Mouse (Mus musculus): Measurements from ENCODE around the gene Zp1. TPM values are rescaled to one million over a fixed set of nuclear protein-coding genes. Genes with fewer than 3 reads are reported as not detected.

Gene Zp1
- polyA plus RNA-seq, 1 experiment, result not detected

DNA sequence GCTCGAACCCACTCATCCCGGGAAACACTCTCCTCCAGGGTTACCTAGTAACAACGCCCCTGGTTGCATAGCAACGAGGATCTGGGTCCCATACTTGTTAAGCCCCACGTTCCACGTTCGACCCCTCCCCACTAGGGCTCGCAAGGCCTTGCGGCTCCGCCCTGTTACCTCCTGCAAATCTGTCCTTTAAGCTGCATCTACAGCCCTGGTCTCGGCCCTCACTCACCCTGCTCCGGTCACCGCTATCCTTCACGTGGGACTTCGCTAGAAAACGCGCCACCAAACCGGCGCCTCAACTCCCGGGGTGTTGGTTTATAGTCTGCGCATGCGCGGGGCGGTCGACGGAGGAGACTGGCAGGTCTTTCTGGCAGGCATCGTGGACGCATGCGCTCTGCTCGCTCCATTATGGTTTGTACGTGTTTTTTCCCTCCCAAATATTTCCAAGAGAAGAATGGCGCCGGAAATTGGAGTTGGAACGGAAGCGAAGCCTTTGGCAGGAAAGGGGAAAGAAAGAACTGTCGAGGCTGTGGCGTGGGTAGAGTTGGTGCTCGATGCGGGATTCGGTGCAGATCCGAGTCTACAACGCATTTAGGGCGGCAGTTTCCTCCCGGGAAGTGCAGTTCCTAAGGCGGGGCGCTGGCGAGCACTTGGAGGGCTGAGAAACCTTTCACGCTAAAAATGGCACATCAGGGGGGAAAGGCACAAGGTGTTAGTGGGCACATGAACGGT lies 38.8 kb downstream of the Zp1 start, which contains the start of gene Tmem109:
Gene Tmem109 (minus strand): TSS at position 576 of the 729 bp plus-strand sequence.
- Histone ChIP-seq H3K36me3 (replicated peaks; ENCODE audit: low read length) (no peaks in the 10 kb centered on the region), H3K4me1 (peaks cover 27% of the 10 kb centered on the region), H3K9me3 (peaks cover 19% of the 10 kb centered on the region), H3K27me3 (replicated peaks) (peaks cover 18% of the 10 kb centered on the region), H3K4me3 (replicated peaks) (peak within 1 kb of the TSS; percentile 92)
- TF ChIP-seq GATA1 (IDR thresholded peaks at IDR 0.05; ENCODE audit: borderline replicate concordance, low read length) (no peak), FLI1 (IDR thresholded peaks at IDR 0.05; ENCODE audit: low read length) (no peak)

DNA sequence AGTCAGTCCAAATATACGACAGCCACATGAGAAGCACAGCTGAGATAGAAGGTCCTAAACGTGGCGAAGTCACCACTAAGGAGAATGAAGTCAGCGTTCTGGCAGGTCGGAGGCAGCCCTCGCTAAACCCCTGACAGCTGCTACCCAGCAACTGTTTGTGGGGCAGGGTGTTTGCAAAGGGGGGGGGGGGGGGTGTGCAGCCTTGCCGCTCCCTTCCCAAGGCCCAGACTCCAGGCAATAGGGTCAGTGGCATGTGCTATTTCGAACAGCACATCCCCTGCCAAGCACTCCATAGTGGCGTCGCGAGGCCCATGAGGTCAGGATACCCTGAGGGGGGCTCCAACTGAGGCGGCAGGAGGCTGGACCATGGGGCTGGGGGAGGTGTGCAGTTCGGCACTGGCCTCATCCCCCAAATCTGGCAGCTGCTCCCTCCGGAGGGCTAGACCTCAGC lies 39.4 kb downstream of the Zp1 start:
- Histone ChIP-seq H3K9me3 (peaks cover 13% of the 10 kb centered on the region), H3K27me3 (replicated peaks) (peaks cover 19% of the 10 kb centered on the region), H3K36me3 (replicated peaks; ENCODE audit: low read length) (no peaks in the 10 kb centered on the region), H3K4me3 (replicated peaks) (peak overlapping the region; percentile 92), H3K4me1 (peaks cover 27% of the 10 kb centered on the region)
- TF ChIP-seq GATA1 (IDR thresholded peaks at IDR 0.05; ENCODE audit: borderline replicate concordance, low read length), result no peak

DNA sequence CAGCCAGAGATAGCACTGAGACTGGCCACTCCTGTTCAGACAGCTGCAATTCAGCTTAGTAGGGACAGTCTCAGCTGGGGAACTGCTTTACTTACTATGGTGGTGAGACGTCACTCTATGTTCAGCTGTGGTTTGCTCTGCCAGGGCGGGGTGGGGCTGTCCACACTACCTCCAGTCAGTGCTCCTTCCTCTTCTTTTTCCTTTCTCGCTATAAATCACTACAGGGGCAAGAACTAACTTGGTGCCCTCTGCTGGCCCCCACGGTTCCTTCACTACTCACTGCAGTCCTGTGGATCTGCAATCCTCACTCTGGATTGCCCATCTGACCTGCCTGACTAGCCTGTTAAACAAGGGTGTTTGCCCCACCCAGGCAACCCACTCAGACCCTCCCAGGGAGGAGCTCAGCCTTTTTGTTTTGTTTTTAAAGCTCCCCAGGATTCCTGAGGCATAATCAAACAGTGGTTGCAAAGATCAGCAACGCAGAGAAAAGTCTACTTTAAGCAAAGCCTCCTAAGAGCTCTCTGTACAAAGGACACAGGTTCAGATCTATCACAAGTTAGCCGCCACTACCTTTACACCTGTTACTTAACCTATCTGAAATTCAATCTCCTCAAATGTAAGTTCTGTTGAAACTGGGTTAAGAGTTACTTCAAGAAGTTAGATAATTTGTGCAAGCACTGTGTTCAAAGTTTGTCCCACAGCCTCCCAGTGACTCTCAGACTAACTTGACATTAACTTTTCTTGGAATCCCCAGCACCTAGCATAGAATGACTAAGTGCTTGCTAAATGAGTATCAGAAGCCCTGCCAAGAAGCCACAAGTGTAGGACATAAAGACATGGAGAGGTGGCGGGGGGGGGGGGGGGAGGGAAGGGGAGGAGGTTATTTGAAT lies 40.1 kb downstream of the Zp1 start:
- H3K36me3 ChIP-seq (replicated peaks; ENCODE audit: low read length), result no peaks in the 10 kb centered on the region
- no peak for TF ChIP-seq FLI1 (IDR thresholded peaks at IDR 0.05; ENCODE audit: low read length)
- no peak for TF ChIP-seq GATA1 (IDR thresholded peaks at IDR 0.05; ENCODE audit: borderline replicate concordance, low read length)
- peak overlapping the region; percentile 92 for H3K4me3 ChIP-seq (replicated peaks)
- H3K4me1 ChIP-seq, result peaks cover 27% of the 10 kb centered on the region
- H3K27me3 ChIP-seq (replicated peaks), result peaks cover 25% of the 10 kb centered on the region
- peaks cover 8% of the 10 kb centered on the region for H3K9me3 ChIP-seq

DNA sequence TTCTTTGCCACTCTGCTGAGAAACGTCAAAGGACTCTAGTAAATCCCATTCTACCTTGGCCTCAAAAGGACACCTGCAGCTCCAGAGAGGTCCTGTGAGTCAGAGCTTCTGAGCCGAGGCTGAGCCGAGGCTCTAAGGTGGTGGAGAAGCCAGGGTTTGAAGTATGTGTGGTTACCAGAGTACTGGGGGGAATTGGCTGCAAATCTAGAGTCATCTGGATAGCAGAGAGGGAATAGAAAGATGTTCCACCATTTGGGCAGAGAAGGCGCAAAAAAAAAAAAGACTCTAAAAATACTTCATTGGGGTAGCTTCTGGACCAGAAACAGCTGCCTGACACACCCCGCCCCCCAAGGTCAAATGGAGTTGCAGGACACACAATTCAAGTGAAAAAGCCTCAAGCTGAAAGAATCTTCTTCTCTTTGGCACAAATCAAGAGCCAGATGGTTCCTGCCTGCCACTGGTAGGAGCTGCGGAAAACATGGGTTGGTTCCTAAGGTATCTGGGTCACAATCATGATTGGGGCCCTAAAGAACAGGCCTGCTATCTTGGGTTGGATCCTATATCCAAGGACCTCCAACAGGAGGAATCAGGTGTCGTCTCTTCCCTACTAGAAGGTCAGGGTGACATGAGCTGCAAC lies 42.1 kb downstream of the Zp1 start:
- Histone ChIP-seq H3K4me1 (peaks cover 27% of the 10 kb centered on the region), H3K36me3 (replicated peaks; ENCODE audit: low read length) (peaks cover 9% of the 10 kb centered on the region), H3K9me3 (no peaks in the 10 kb centered on the region), H3K27me3 (replicated peaks) (peaks cover 34% of the 10 kb centered on the region), H3K4me3 (replicated peaks) (no peak overlapping the region)
- TF ChIP-seq FLI1 (IDR thresholded peaks at IDR 0.05; ENCODE audit: low read length) (no peak), GATA1 (IDR thresholded peaks at IDR 0.05; ENCODE audit: borderline replicate concordance, low read length) (no peak)

DNA sequence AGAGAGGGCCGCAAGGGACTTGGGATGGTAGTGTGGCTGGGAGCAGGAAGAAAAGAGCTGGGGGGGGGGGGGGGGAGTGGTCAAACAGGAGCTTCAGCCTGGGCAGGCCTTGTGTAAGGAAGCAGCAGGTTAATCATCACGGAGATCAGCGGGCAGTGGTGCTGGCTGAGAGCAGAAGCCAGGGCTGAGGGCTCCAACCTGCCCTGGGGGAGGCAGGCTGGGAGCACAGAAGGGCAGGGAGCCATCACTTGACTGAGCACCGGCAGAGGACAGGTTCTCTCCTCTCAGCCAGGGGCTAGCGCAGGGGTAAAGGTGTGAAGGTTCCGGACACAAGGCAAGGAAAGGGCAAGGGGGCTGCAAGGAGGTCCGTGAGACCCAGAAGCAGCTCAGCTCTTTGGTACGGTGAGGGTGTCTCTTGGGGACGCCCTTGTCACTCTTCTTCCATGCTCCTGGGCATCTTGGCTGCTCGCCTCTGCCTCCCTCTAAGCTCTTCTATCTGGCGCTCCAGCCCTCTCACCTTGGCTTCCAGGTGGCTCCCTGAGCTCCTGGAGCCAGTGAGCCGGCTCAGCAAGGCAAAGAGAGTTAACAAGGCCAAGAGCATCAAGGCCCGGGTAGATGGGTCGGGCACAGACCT lies 49.0 kb downstream of the Zp1 start:
- no peaks in the 10 kb centered on the region for H3K9me3 ChIP-seq
- no peak overlapping the region for H3K4me3 ChIP-seq (replicated peaks)
- H3K4me1 ChIP-seq, result peaks cover 16% of the 10 kb centered on the region
- TF ChIP-seq GATA1 (IDR thresholded peaks at IDR 0.05; ENCODE audit: borderline replicate concordance, low read length) (no peak), FLI1 (IDR thresholded peaks at IDR 0.05; ENCODE audit: low read length) (no peak)
- peaks cover 75% of the 10 kb centered on the region for H3K27me3 ChIP-seq (replicated peaks)
- peaks cover 31% of the 10 kb centered on the region for H3K36me3 ChIP-seq (replicated peaks; ENCODE audit: low read length)

DNA sequence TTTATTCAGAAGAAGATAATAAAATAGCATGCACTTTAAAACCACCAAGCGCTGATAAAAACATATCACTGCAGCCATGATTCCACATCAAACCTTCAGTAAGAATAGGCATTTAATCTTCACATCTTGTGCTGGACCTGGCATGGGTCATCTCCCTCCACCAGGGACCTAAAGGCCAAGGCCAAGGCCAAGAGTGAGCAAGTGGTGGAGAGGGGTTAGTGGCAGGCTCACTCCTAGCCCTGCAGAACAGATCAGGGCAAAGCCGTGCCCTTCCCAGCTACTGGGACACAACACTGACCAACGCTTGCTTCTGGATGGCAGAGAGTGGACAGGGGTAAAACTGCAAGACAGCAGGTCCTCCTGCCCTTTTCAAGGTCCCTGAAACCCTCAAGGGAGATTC lies 49.8 kb downstream of the Zp1 start:
- Histone ChIP-seq H3K36me3 (replicated peaks; ENCODE audit: low read length) (peaks cover 31% of the 10 kb centered on the region), H3K4me3 (replicated peaks) (no peak overlapping the region), H3K9me3 (peaks cover under 1% of the 10 kb centered on the region; the same call in 1 of the 2 replicates), H3K27me3 (replicated peaks) (peaks cover 76% of the 10 kb centered on the region), H3K4me1 (peaks cover 16% of the 10 kb centered on the region)
- TF ChIP-seq GATA1 (IDR thresholded peaks at IDR 0.05; ENCODE audit: borderline replicate concordance, low read length) (no peak), FLI1 (IDR thresholded peaks at IDR 0.05; ENCODE audit: low read length) (no peak)

DNA sequence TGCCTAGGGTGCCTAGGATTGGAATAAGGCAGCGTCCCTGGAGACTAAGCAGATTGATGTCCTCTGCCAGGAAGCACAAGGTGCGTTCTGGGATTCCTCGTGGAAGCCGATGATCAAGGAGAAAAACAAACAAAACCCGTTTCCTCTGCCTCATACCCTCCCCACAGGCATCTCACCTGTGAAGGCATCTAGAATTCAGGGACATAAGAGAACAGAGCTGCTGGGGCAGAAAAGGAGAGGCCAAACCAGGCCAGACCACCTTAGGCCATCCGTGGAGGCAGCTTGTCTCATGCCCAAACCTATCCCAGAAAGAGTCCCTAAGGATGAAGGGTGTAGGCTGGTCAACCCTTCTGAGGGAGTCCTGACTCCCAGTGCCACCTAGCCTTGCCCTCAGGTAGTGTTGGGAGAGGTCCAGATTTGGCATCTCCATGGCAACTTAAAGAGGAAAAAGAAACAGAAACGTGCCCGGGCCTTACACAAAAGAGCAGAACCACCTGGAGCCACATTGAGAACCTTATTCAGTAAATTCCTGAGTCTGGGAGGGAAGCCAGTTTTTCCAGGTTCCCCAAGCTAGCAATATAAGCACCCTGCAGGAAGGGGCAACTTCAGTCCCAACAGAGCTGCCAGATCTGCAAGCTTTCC lies 50.4 kb downstream of the Zp1 start, which contains the start of gene Tmem132a:
Gene Tmem132a (minus strand): TSS at position 55 of the 642 bp plus-strand sequence.
- Histone ChIP-seq H3K36me3 (replicated peaks; ENCODE audit: low read length) (peaks cover 31% of the 10 kb centered on the region), H3K27me3 (replicated peaks) (peaks cover 77% of the 10 kb centered on the region), H3K9me3 (peaks cover 5% of the 10 kb centered on the region; the same call in 1 of the 2 replicates), H3K4me3 (replicated peaks) (peak within 1 kb of the TSS; percentile 84), H3K4me1 (peaks cover 16% of the 10 kb centered on the region)
- TF ChIP-seq FLI1 (IDR thresholded peaks at IDR 0.05; ENCODE audit: low read length), result no peak
- no peak for TF ChIP-seq GATA1 (IDR thresholded peaks at IDR 0.05; ENCODE audit: borderline replicate concordance, low read length)

DNA sequence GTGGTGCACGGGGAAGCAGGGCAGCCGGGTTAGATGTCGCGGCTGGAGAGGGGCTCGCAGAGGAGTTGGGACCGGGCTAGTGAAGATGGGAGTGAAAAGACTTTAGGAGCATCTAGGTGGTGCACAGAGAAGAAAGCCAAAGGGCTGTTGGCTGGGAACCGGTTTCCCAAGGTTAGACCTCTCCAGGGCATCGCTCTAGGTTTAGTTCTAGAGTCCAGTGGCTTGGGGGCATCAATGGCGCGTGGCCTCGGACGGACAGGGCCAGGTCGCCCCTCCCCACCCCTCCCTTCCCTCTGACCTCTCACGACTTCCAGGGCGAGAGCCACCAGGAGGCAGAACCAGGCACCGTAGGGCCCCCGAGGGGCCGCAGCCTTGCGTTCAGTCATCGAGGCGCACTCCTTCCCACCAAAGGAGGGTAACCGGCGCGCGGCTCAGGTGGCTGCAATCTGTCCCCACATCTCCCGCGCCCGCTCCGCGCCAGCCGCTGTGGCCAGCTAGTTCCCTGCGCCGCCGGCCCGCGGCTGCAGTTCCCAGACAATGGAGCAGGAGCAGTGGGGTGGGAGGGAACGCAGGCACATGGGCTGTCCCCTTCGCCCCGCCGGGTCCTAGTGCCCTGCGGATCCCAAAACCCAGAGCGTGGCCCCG lies 51.1 kb downstream of the Zp1 start:
- peaks cover 82% of the 10 kb centered on the region for H3K27me3 ChIP-seq (replicated peaks)
- peaks cover 31% of the 10 kb centered on the region for H3K36me3 ChIP-seq (replicated peaks; ENCODE audit: low read length)
- H3K4me3 ChIP-seq (replicated peaks), result peak overlapping the region; percentile 84
- peaks cover 16% of the 10 kb centered on the region for H3K4me1 ChIP-seq
- peaks cover 5% of the 10 kb centered on the region; the same call in 1 of the 2 replicates for H3K9me3 ChIP-seq
- TF ChIP-seq GATA1 (IDR thresholded peaks at IDR 0.05; ENCODE audit: borderline replicate concordance, low read length) (no peak), FLI1 (IDR thresholded peaks at IDR 0.05; ENCODE audit: low read length) (no peak)

All from megakaryocyte, embryonic 14.5 days (primary cell).